Mouse (Mus musculus) E14TG2a.4 (cell line): ENCODE results near the gene Rsc1a1.

Experiments
- H3K27me3 ChIP-seq: 2 replicates; pipeline ENCODE4 v1.6.1; 2014; ENCODE audit warnings: low read length, control low read depth; ENCODE audit not compliant: insufficient read depth
- H3K36me3 ChIP-seq: 2 replicates; pipeline ENCODE4 v1.6.1; 2014; ENCODE audit warnings: low read length, control low read depth; ENCODE audit not compliant: insufficient read depth
- H3K4me1 ChIP-seq: replicated peaks from 2 replicates; pipeline ENCODE4 v1.6.1; 2014; ENCODE audit warnings: low read depth, low read length, control low read depth
- H3K4me3 ChIP-seq: replicated peaks from 2 replicates; pipeline ENCODE4 v1.5.1; 2014; ENCODE audit warnings: mild to moderate bottlenecking, low read length
- H3K9me3 ChIP-seq: 2 replicates; pipeline ENCODE4 v1.6.1; 2014; ENCODE audit warnings: low read length, control low read depth
- CTCF ChIP-seq: conservative IDR thresholded peaks from 2 replicates; pipeline ENCODE4 v1.5.1; 2014; ENCODE audit warnings: low read length
- NANOG ChIP-seq: IDR thresholded peaks from 2 replicates; pipeline ENCODE4 v1.6.1; 2014; ENCODE audit warnings: borderline replicate concordance, low read length, mixed read lengths
- POU5F1 ChIP-seq: IDR thresholded peaks from 2 replicates; pipeline ENCODE4 v1.6.1; 2014; ENCODE audit warnings: low read length, borderline replicate concordance

The Rsc1a1 gene

DNA sequence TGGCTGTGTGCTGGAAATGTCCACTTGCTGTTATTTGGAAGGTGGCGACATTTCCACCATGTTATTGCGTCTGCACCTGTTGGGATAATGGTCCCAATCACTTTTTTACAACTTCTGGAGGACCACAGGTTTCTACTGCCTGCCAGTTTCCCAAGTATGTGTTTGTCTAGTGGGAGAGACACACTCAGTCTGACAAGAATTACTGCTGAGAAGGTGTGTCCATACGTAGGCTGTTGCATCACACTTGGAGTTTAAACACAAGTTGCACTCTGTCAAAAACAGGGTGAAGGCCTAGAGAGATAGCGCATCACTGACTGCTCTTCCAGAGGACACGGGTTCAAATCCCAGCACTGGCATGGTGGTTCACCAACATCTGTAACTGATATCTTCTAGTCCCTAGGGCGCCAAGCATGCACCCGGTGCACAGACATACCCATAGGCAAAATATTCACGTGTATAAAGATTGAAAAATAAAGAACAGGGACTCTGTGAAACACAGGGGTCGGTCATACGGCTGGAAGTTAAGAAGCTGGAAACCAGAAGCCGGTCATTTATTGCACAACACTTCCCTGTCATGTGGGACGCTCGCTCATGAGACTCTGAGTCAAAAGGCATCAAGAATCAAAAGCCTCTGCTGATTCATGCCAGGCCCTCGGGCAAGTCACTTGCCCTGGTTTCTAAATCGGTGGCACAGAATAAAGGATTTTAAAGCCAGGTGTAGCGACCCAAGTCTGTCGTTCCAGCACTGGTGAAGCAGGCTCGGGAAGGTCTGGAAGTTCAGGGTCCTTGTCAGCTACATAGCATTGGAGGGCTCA, 15.3 kb downstream of the Rsc1a1 start:
- H3K9me3 ChIP-seq, result no peaks in the 10 kb centered on the region
- peaks cover 52% of the 10 kb centered on the region for H3K4me1 ChIP-seq
- no peak overlapping the region for H3K4me3 ChIP-seq
- TF ChIP-seq NANOG (no peak), CTCF (no peak), POU5F1 (no peak)
- H3K27me3 ChIP-seq, result peaks cover 8% of the 10 kb centered on the region
- no peaks in the 10 kb centered on the region for H3K36me3 ChIP-seq

DNA sequence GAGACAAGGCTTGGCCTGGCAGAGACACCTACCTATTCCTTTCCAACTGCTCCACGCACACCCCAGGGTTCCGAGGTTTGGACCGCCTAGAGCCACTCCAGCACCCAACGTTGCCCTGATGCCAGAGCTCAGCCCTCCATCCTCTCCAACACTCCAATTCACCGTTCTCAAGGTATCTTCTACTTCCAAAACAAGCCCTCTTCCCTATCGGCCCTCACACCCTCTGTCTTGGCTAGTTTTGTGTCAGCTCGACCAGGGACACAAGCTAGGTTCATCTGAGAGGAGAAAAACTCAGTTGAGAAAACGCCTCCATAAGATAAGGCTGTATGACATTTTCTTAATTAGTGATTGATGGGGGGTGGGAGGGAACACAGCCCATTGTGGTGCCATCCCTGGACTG, 20.6 kb downstream of the Rsc1a1 start, which contains the start of gene Plekhm2:
TSS of gene Plekhm2 (minus strand) at position 101 of the 400 bp plus-strand sequence.
- peaks cover 39% of the 10 kb centered on the region for H3K4me1 ChIP-seq
- no peaks in the 10 kb centered on the region for H3K36me3 ChIP-seq
- peaks cover 35% of the 10 kb centered on the region for H3K27me3 ChIP-seq
- TF ChIP-seq NANOG (no peak), POU5F1 (no peak), CTCF (no peak)
- peak within 1 kb of the TSS; percentile 78 for H3K4me3 ChIP-seq
- no peaks in the 10 kb centered on the region for H3K9me3 ChIP-seq

DNA sequence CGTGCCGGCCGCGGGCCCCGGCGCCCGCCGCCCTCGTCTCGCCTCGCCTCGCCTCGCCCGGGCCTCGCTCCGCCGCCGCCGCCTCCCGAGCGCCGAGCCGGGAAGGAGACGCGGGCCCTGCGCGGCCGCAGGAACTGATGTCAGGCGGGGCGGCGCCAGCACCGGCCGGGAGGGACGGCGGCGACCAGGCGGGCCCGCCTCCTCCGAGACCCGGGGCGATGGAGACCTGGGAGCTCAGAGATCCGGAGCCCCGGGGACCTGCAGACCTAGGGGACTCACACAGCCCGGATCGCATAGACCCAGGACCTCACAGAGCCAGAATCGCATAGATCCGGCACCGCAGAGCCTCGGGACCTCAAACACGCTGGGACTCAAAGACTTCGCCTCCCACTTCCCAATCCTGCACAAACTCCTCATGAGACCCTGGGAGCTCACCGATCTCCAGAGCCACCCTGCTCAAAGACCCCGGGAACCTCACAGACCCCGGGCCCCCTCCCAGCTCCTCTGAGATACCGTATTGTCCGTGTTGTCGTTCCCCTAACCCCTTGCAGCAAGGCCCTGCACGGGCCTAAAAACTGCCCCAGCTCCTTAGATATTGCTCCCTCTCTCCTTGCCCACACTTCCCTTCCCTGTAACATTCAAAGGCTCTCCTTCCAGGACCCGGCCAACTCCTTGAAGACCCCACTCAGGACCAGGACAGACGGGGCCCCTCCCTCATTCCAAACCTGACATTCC, 21.2 kb downstream of the Rsc1a1 start:
- 0 out of 2 replicates have a peak, but pooled peaks cover under 1% of the 10 kb centered on the region for H3K36me3 ChIP-seq
- TF ChIP-seq POU5F1 (no peak), CTCF (no peak), NANOG (no peak)
- H3K4me1 ChIP-seq, result peaks cover 44% of the 10 kb centered on the region
- H3K27me3 ChIP-seq, result peaks cover 35% of the 10 kb centered on the region
- H3K4me3 ChIP-seq, result peak overlapping the region; percentile 78
- no peaks in the 10 kb centered on the region for H3K9me3 ChIP-seq

DNA sequence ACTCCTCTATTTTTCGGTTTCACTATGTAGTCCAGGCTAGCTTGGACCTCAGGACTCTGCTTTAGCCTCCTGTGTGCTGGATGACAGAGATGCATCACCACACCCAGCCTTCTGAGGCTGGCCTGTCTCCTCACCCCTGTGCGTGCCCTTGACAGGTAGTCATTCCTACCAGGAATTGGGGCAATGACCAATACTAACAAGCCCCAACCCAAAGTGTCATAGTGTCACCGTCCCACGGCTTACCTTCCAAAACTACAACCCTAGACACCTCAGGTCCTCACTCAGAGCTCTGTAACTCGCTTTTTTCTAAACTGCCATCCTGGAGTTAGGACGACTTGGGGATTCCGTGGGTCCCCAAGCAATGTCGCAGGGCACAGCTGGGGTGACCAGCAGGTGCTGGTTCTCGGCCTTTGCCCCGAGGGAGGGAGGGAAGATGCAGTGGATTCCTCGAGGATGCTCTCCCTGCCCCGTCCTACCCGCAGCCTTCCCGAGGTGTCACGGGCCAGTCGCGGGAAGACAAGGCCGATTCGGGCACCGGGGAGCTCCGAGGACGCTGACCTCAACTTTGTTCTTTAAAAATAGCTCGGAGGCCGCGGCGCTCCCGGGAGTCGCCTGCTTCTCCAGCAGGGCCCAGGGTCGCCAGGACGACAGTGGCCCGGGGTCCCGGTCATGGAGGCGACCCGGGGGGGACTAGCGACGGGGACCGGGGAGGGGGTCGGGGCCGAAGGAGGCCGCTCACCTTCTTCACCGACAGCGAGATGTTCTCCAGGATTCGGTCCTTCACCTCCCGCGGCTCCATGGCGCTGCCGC, 22.1 kb downstream of the Rsc1a1 start:
- peaks cover 35% of the 10 kb centered on the region for H3K27me3 ChIP-seq
- 0 out of 2 replicates have a peak, but pooled peaks cover 3% of the 10 kb centered on the region for H3K36me3 ChIP-seq
- TF ChIP-seq POU5F1 (no peak), CTCF (no peak), NANOG (no peak)
- peaks cover 44% of the 10 kb centered on the region for H3K4me1 ChIP-seq
- peak overlapping the region; percentile 78 for H3K4me3 ChIP-seq
- no peaks in the 10 kb centered on the region for H3K9me3 ChIP-seq

DNA sequence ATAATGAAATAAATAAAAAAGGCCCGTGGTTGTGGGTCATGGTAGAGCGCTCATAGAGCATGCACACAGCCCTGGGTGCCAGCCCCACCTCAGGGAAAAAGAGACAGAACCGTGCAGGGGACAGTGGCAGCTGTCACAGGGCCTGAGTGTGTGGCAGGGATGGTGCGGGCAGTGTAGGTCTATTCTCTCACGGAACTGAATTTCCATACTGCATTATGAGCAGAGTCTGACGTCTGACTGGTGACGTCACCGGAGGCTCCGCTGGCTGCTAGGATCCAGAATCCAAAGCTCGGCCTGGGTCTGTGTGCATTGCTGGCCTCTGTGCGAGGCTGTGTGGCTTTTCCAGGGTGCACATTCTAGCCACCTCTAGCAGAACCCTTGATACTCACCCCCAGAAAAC, 24.5 kb downstream of the Rsc1a1 start:
- Histone ChIP-seq H3K4me1 (peaks cover 38% of the 10 kb centered on the region), H3K36me3 (peaks cover 3% of the 10 kb centered on the region; the same call in 1 of the 2 replicates), H3K9me3 (no peaks in the 10 kb centered on the region), H3K27me3 (peaks cover 34% of the 10 kb centered on the region), H3K4me3 (no peak overlapping the region; the same call in 1 of the 2 replicates)
- TF ChIP-seq CTCF, result no peak
- no peak for TF ChIP-seq NANOG
- no peak for TF ChIP-seq POU5F1

DNA sequence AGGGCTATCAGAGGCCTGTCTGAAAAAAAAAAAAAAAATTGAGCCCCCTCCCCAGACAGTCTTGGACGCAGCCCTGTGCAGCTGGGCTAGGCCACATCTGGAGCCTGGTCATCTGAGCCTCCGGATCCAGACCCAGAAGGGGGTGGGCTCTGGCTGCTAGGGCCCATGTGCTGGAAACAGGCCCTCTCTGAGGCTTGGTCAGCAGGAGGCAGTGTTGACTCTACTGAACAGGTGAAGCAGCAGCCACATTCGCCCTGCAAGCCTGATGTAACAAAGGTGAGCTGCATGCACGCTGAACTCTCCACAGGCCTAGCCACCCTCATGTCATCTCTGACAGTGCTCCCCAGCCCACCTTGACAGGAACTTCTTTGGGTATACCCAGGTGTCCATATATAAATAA, 25.7 kb downstream of the Rsc1a1 start:
- TF ChIP-seq POU5F1 (no peak), NANOG (no peak), CTCF (peak; percentile 28; the same call in 1 of the 2 replicates)
- H3K36me3 ChIP-seq, result peaks cover 3% of the 10 kb centered on the region; the same call in 1 of the 2 replicates
- peaks cover 36% of the 10 kb centered on the region for H3K4me1 ChIP-seq

DNA sequence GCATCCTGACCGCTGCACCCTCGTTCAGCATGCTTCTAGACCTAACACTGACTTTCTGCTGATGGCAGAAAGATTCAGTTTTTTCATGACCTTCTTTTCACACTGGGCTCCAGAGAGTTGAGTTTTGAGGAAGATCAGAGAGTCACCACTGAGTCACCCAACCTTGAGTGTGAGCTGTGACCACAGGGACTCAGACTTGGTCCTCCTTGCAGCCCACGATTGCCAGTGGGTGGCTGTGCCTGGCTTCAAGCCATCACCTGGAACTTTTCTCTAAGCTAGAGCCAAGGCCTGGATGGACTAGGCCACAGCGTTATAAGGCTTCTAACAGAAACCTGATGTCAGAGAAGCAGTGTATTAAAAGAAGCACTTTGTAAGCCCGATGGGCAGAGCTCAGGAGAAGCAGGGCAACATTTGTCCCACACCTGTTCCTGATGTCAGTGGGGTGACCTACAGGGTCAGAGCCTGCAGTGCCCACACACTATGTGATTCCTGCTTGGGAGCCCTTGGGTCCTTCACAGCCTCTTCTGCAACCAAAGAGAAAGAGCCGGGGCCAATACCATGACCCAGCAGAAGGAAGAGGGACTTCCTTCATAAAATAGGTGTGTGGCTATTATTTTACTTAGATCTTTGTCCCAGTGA, 26.4 kb downstream of the Rsc1a1 start:
- Histone ChIP-seq H3K36me3 (peaks cover 3% of the 10 kb centered on the region; the same call in 1 of the 2 replicates), H3K27me3 (peaks cover 16% of the 10 kb centered on the region), H3K4me1 (peaks cover 29% of the 10 kb centered on the region), H3K9me3 (no peaks in the 10 kb centered on the region), H3K4me3 (no peak overlapping the region)
- TF ChIP-seq CTCF (no peak), POU5F1 (no peak), NANOG (no peak)

More for the DNA sequence above, 25.7 kb downstream of the Rsc1a1 start:
- Histone ChIP-seq H3K4me3 (no peak overlapping the region), H3K27me3 (peaks cover 23% of the 10 kb centered on the region), H3K9me3 (no peaks in the 10 kb centered on the region)
